Mouse (Mus musculus): Measurements from ENCODE around the gene Atg10. TPM values are rescaled to one million over a fixed set of nuclear protein-coding genes. Genes with fewer than 3 reads are reported as not detected.

Gene Atg10
- polyA plus RNA-seq, 1 experiment = 0.16 TPM

DNA sequence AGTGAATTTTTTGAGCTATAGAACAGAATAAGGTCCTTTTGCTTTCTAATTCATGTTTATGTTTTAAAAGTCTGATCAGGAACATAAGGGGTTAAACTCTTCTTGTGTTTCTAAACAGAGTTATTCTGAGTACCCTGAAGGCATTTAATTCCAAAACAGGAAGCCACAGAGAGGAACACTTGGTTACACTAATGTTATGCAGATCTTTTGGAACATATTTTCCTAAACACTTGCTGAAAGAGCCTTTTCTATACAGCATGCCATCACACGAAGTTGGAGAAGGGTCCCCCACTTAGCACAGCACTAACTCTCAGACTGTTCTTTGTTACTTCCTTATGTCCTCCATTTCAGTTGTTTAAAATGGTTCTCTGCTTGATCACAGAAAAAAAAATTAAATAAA is 130.2 kb downstream of the Atg10 start:
- no peak for TF ChIP-seq GATA1 (IDR thresholded peaks at IDR 0.05; ENCODE audit: low read length)

DNA sequence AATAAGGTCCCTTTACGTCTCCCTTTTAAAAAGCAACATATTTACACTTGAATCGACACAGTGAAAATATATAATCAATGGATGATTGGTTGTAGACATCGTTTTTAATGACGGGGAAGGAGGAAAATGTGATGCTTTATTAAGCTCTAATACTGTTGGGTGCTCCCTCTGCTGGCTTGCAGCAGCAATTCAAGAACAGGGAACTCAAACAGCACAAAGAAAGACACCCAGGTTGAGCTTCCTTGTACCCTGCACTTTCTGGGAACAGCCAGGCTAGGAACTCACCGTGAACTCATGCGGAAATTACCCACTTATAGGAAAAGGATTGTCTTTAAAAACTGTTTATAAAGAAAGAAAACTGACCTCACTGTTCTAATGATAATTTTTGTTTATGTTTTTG is 130.6 kb downstream of the Atg10 start:
- no peak for TF ChIP-seq GATA1 (IDR thresholded peaks at IDR 0.05; ENCODE audit: low read length)

DNA sequence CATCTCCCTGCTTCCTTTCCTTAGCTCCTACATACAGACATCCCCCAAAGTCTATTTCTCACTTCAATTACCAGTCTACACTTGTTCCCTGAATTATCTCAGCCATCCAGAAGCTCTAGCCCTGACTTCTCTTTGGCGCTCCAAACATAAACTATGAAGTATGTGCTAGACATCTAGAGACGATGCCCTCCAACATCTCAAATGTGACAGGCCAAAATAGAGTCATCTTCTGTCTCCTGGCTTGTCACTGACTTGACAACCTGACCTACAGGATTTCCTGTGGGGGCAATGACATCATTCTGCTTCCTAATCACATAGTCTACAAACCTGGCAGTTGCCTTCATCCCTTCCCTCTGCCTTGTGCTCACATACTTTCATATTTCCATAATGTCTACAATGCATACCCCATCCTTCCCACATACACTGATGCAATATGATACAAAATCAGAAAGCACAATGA is 132.0 kb downstream of the Atg10 start:
- no peak for TF ChIP-seq GATA1 (IDR thresholded peaks at IDR 0.05; ENCODE audit: low read length)

DNA sequence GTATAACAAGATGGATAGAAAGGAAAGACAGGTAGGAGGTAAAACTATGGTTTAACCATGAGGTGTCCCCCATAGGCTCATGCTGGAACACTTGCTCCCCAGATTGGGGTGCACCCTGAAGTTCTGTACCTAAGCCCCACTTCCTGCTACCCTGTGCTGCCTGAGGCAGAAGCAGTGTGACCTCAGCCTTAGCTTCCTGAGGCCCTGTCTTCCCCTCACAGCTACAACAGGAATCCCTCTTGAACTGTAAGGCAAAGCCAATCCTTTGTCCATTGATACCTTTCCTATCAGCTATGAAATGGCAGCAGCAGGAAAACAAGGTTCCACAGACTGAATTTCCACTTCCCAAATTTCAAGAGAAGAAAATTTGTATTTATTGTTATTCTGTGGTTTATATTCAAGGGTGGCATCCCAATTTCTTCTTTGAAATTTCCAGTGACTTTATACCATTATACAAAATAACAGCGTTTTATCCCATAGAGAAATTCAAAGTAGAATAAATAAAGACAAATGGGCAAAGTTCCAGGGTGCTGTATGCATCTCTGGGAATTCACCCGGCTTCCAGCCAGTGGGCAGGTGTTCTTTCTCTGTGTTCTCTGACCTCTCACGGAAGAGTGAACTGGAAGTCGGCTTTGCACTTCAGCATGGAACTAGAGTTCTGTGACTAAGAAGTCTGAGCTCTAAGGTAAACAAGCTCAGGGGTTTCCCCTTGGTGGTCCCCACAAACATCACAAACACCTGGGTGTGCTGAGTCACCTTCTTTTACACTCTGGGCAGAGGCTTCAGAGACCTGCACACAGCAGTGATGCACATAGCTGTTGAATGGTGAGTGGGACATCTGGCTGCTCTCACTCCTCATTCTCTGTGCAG is 132.7 kb downstream of the Atg10 start:
- no peak for TF ChIP-seq GATA1 (IDR thresholded peaks at IDR 0.05; ENCODE audit: low read length)

DNA sequence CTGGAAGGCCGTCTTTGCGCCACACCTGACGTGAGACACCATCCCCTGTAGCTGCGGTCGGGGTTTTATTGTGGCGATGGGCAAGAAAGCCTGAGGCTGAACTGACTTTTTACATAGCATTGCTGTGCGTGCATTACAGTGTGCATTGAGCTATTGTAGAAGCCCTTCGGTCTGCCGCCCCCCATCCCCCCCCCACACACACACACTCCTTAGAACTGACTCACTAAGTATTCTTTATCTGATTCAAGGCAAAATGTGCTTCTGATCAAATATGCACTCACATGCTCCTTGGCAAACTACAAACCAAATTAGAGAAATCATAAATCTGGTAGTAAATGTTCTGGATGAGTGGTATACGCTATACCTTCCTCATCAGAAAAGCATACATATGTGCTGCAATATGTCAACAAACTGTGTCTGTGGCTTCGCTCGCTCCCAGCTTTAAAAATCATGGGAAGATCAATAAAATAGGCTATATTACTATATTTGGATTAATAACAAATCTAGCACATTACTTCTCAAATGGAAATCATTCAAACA is 137.3 kb downstream of the Atg10 start:
- TF ChIP-seq GATA1 (IDR thresholded peaks at IDR 0.05; ENCODE audit: low read length) = no peak

DNA sequence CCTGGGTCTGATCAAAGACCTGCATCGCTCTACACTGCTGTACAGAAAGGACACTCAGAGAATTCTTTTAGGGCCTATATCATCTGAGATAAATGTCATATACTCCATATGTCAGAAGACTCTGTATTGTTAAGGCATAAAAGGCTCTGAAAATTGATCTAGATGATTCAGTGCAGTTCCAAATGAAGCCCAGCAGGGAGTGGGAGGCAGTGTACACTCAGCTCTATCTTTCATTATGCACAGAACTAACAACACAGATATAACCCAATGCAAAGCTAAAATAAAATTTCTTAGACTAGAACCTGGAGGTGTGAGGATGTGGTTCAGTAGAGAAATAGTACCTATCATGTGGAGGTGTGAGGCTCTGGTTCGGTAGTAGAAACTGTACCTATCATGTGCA is 151.4 kb downstream of the Atg10 start:
- no peak for TF ChIP-seq GATA1 (IDR thresholded peaks at IDR 0.05; ENCODE audit: low read length)

DNA sequence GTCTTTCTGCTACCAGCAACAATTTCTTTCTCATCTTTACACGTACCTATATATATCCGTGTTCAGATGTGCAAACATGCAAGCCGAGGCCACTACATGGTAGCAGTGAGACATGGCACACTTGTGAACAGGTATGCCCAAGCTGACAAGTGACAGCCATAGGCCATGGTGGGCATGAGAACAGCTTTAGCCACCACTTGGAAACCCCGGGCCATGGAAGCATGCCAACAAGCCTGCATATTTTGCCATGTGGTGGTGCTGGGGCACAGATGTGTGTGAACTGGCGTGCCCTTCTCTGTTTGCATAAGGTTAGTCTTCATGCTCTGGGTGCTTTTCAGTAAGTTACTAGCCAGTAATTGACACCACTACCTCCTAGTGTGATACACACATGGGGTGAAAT is 162.9 kb downstream of the Atg10 start:
- TF ChIP-seq GATA1 (IDR thresholded peaks at IDR 0.05; ENCODE audit: low read length) = no peak

DNA sequence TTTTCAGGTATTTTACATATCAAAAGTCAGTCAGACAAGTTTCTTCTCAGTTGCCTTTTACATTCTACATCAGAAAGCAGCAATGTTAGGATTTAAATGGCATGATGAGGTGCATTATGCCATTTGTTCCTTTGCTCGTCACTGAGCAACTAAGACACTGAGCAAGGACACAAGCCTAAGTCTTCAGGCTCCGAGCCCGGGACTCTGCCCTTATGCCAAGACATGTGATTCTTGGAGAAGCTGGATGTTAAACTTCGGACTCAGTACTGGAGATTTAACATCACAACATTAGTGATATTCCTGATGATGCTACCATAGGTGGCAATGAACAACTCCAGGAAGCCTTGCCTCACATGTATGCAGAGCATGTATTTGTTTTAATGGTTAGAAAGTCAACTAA is 175.6 kb downstream of the Atg10 start:
- no peak for TF ChIP-seq GATA1 (IDR thresholded peaks at IDR 0.05; ENCODE audit: low read length)

DNA sequence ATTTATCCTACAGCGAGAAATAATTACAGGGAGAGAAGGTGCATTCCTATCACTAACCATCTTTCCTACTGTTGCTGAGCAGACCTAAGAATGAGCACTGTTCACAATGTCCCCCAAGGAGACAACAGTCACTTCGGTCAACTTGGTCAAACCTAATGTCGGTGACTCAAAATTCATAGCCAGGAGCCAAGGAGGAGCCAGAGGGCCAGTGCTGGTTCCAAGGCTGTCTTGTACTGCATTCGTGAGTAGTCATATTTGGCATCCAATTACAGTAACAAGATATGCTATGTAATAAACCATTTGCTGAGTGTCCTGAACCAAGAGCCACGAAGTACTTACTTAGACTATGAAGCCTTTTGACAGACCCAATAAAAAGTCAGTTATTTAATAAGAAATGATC is 176.9 kb downstream of the Atg10 start:
- TF ChIP-seq GATA1 (IDR thresholded peaks at IDR 0.05; ENCODE audit: low read length) = no peak

DNA sequence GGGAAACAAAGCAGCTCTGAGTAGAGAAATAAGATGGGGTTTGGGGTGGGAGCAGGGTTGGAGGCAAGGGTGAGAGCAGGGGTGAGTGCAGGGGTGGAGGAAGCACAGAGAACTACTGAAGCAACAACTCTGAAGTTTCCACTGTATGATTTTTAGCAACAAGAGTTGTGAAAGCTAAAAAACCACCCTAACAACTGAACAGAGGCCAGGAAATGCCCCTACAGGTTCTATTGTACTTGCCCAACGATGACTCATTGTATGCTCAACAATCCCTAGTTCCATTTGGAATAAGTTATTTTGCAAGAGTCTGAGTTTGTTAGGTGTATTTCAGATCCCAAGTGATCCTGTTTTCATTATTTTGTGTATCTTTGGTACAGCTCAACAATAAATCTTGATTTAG is 182.5 kb downstream of the Atg10 start:
- TF ChIP-seq GATA1 (IDR thresholded peaks at IDR 0.05; ENCODE audit: low read length) = no peak

DNA sequence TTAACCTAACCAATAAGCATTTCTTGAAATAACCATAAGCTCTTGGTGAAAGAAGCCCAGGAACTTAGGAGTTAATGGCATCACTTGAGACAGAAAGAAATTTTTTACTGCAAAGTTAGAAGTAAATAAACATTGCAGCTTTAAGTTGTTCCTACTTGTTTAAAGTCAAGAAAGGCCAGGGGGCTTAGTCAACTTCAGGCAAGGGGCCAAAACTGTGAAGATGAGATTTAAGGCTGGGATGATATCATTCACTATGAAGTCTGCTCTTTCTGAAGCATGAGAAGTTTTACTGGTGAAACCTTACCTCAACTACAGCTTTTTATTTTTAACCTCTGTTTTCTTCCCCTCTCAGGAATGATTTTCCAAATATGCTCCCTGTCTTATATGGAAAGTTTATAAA is 183.3 kb downstream of the Atg10 start:
- TF ChIP-seq GATA1 (IDR thresholded peaks at IDR 0.05; ENCODE audit: low read length) = no peak

DNA sequence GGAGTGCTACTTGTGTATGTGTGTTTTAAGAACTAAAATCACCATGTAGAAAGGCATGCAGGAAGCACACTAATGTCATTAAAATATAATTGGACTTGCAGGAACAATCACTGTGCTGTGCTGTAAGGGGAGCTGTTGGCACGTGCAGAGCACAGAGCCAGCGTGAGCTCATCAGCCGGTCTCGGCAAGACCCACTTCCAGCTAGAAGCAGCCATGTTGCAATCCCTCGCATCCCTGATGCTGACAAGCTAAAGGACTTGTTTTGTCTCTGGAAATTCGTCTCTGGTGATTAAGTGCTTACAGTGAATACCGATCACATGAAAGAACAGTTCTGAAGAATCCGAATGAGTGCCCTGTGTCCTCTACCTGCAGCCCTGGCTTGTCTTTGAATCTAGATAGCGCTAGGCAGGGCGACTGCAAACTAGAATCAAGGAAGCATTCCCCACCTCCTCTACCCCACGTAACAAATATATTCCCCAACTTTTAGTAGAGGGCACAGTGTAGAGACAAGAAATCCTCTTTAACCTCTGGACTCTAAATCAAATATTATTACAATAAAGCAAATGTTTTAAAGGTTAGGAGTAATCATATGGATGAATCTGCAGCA is 184.5 kb downstream of the Atg10 start:
- no peak for TF ChIP-seq GATA1 (IDR thresholded peaks at IDR 0.05; ENCODE audit: low read length)

DNA sequence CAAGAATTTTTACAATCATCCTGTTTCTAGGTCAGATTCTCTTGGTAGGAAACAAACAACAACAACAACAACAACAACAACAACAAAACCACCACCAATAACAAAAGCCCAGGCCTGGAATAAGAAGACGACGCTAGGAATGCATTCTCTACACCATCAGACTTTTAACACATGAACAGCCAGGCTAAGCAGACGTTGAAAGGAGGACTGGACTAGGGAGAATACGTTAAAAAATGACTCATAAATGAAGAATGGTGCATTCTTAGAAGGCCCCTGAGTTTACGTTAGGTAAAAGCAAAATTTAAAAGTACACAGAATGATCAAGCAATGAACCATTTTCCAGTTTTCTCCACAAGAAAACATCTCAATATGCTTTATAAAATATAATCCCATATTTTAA is 185.1 kb downstream of the Atg10 start:
- TF ChIP-seq GATA1 (IDR thresholded peaks at IDR 0.05; ENCODE audit: low read length) = no peak

DNA sequence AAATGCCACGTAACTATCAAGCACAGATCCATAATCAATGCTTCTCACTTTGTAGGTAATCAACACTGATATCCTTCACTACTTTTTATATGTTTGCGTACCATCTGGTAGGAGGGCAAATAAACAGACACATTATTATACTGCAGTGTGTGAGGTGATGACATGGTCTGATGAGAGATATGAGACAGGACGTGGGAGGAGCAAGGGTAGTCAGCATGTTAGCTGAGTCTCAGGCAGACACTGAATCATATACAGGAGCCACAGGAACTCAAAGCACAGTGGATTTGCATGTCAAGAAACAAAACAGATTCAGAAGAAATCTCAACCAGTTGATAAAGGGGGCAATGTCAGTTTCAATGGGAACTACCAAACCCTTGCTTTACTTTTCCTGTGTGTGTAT is 185.7 kb downstream of the Atg10 start:
- no peak for TF ChIP-seq GATA1 (IDR thresholded peaks at IDR 0.05; ENCODE audit: low read length)

DNA sequence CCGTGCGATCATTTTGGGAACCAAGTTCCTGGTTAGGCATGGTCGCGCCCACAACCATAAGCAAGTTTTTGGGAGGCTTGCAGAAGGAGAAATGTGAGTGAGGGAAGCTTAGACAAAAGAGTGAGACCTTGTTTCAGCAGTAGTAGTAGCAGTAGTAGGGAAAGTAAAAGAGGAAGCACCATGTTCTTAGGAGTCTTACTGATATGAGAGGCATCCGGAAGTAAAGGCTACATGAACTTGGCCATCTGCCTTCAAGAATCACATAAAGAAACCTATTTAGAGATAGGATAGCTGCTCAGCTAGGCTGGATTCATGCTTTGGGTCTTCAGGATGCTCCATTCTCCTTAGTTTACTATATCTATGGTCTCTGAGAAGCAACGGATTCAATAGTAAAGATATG is 186.4 kb downstream of the Atg10 start:
- no peak for TF ChIP-seq GATA1 (IDR thresholded peaks at IDR 0.05; ENCODE audit: low read length)

DNA sequence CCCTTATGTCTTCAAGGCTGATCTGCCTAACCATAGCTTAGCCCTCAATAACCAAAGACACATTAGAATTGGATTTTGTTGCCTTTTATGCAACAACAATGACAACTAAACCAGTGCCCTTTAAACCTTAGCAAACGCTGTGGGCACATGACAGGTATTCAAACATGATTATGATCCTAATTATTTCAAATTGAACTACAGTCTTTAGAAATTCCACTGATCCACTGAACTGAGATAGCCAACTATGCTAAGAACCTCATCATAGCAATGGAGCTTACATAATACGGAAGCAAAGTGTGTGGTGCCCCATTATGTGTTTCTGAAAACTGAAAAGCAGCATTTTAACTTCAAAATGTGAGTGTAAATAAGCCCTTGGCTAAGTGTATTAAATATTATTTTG is 191.9 kb downstream of the Atg10 start:
- no peak for TF ChIP-seq GATA1 (IDR thresholded peaks at IDR 0.05; ENCODE audit: low read length)

DNA sequence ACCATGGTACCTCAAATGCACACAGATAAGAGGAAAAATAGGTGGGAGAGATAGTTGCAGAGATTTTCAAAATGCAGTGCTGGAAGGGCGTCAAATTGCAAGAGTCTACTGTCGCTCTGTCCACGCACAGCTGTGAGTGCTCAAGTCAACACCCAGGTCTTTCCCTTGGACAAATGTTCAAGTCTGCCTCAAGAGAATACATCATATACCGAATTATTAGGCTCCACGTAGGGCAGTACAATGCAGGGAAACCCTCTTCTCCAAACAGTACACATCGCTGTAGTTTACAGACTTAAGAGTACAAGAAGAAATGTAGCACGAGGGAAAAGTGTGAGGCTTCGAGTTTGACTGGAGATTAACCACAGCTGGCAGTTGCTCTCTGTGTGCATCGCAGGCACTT is 200.3 kb downstream of the Atg10 start:
- no peak for TF ChIP-seq GATA1 (IDR thresholded peaks at IDR 0.05; ENCODE audit: low read length)

Measured in G1E-ER4 (cell line).